Mouse (Mus musculus) kidney, embryonic 14.5 days (tissue): ENCODE results near the gene Tnks1bp1. TPM values are rescaled to one million over a fixed set of nuclear protein-coding genes. Genes with fewer than 3 reads are reported as not detected.

Experiments
- ATAC-seq: fragments of 200-750 bp; cut with Nextera tagmentation; 2 replicates; pipeline ENCODE4 v1.8.0; 2017; ENCODE audit warnings: moderate number of reproducible peaks, mild to moderate bottlenecking, moderate TSS enrichment, moderate library complexity; ENCODE audit not compliant: low FRiP score, low TSS enrichment
- H3K27ac ChIP-seq: fragments of 300-500 bp; sonication (generic); 2 replicates; pipeline ENCODE4 v1.5.1; 2014; ENCODE audit warnings: low read depth, mild to moderate bottlenecking, low read length, moderate library complexity, mixed read lengths
- H3K27me3 ChIP-seq: fragments of 300-500 bp; sonication (generic); 2 replicates; pipeline ENCODE4 v1.6.1; 2014; ENCODE audit warnings: mild to moderate bottlenecking, low read length; ENCODE audit not compliant: control insufficient read depth, insufficient read depth
- H3K36me3 ChIP-seq: fragments of 300-500 bp; sonication (generic); 2 replicates; pipeline ENCODE4 v1.6.1; 2014; ENCODE audit warnings: low read length, mixed read lengths; ENCODE audit not compliant: control insufficient read depth, insufficient read depth
- H3K4me1 ChIP-seq: fragments of 300-500 bp; sonication (generic); 2 replicates; pipeline ENCODE4 v1.6.1; 2014; ENCODE audit warnings: low read length, mixed read lengths; ENCODE audit not compliant: control insufficient read depth, insufficient read depth
- H3K4me2 ChIP-seq: fragments of 300-500 bp; sonication (generic); replicated peaks from 2 replicates; pipeline ENCODE4 v1.6.1; 2014; ENCODE audit warnings: low read depth, mild to moderate bottlenecking, low read length
- H3K4me3 ChIP-seq: fragments of 300-500 bp; sonication (generic); 2 replicates; pipeline ENCODE4 v1.5.1; 2014; ENCODE audit warnings: mild to moderate bottlenecking, low read length
- H3K9ac ChIP-seq: fragments of 300-500 bp; sonication (generic); 2 replicates; pipeline ENCODE4 v1.6.1; 2014; ENCODE audit warnings: low read depth, mild to moderate bottlenecking, low read length, moderate library complexity
- H3K9me3 ChIP-seq: fragments of 300-500 bp; sonication (generic); 2 replicates; pipeline ENCODE4 v1.6.1; 2016; ENCODE audit warnings: low read length; ENCODE audit not compliant: control insufficient read depth
- WGBS: fragments of 180-500 bp; shearing (Covaris S2); extraction: QIAGEN DNeasy Blood & Tissue Kit; methylation state at CpG from one replicate; pipeline ENCODE4 v1.1.7; 2014; 5-methylcytosine and 5-hydroxymethylcytosine counted together
- polyA plus RNA-seq: library from polyadenylated mRNA; unstranded; fragments of >200 nt; fragmentation: Nextera tagmentation; extraction: Ambion mirVana; gene quantifications from 2 replicates; pipeline ENCODE4 v1.2.1, GENCODE M21; 2014

Tnks1bp1 gene
- polyA plus RNA-seq, 1 experiment from 2014 or later = 8.1 TPM

GRCm38 (mm10) chr2:85012679-85013078 is 35.1 kb upstream of the Tnks1bp1 start:
- H3K9me3 ChIP-seq = no peaks in the 10 kb centered on the region
- ATAC-seq = 0 out of 2 replicates have a peak, but pooled peaks have one; percentile 7
- WGBS = 81% methylated on average over 14 of the region's 14 CpGs

GRCm38 (mm10) chr2:85013826-85014587 is 33.8 kb upstream of the Tnks1bp1 start:
- no peaks in the 10 kb centered on the region for H3K9me3 ChIP-seq
- no peak for ATAC-seq
- no peak overlapping the region for H3K9ac ChIP-seq
- H3K36me3 ChIP-seq = no peaks in the 10 kb centered on the region
- no peak overlapping the region for H3K4me3 ChIP-seq
- H3K27me3 ChIP-seq = no peaks in the 10 kb centered on the region
- H3K4me2 ChIP-seq = no peak overlapping the region
- no peak overlapping the region for H3K27ac ChIP-seq
- peaks cover 3% of the 10 kb centered on the region; the same call in 1 of the 2 replicates for H3K4me1 ChIP-seq
- WGBS = 75% methylated on average over 5 of the region's 5 CpGs

More at GRCm38 (mm10) chr2:85012679-85013078, 35.1 kb upstream of the Tnks1bp1 start:
- no peaks in the 10 kb centered on the region for H3K36me3 ChIP-seq
- H3K4me2 ChIP-seq = no peak overlapping the region
- H3K27ac ChIP-seq = no peak overlapping the region
- H3K4me3 ChIP-seq = no peak overlapping the region
- H3K9ac ChIP-seq = no peak overlapping the region
- no peaks in the 10 kb centered on the region for H3K27me3 ChIP-seq
- H3K4me1 ChIP-seq = peaks cover 3% of the 10 kb centered on the region; the same call in 1 of the 2 replicates

GRCm38 (mm10) chr2:85014588-85014982 is 33.2 kb upstream of the Tnks1bp1 start:
- Histone ChIP-seq H3K4me1 (peaks cover 3% of the 10 kb centered on the region; the same call in 1 of the 2 replicates), H3K27ac (no peak overlapping the region), H3K36me3 (no peaks in the 10 kb centered on the region), H3K4me3 (no peak overlapping the region), H3K27me3 (no peaks in the 10 kb centered on the region), H3K9me3 (no peaks in the 10 kb centered on the region), H3K9ac (no peak overlapping the region), H3K4me2 (no peak overlapping the region)
- WGBS = 26% methylated on average over 3 of the region's 3 CpGs
- ATAC-seq = no peak

- Histone ChIP-seq H3K9me3 (no peaks in the 10 kb centered on the region), H3K36me3 (no peaks in the 10 kb centered on the region), H3K4me1 (no peaks in the 10 kb centered on the region), H3K9ac (no peak overlapping the region), H3K27ac (no peak overlapping the region), H3K27me3 (no peaks in the 10 kb centered on the region), H3K4me3 (no peak overlapping the region), H3K4me2 (no peak overlapping the region)
- no peak for ATAC-seq
- 12% methylated on average over 4 of the region's 4 CpGs for WGBS
Measured at GRCm38 (mm10) chr2:85022043-85022442, 25.8 kb upstream of the Tnks1bp1 start.

GRCm38 (mm10) chr2:85026178-85026577 is 21.6 kb upstream of the Tnks1bp1 start:
- H3K9me3 ChIP-seq = no peaks in the 10 kb centered on the region
- no peaks in the 10 kb centered on the region for H3K36me3 ChIP-seq
- no peak overlapping the region for H3K4me3 ChIP-seq
- no peak; the same call in 1 of the 2 replicates for ATAC-seq
- H3K4me1 ChIP-seq = no peaks in the 10 kb centered on the region
- WGBS = 81% methylated on average over 3 of the region's 3 CpGs
- H3K4me2 ChIP-seq = no peak overlapping the region
- no peak overlapping the region for H3K27ac ChIP-seq
- no peak overlapping the region for H3K9ac ChIP-seq
- no peaks in the 10 kb centered on the region for H3K27me3 ChIP-seq

- Histone ChIP-seq H3K9me3 (no peaks in the 10 kb centered on the region), H3K36me3 (no peaks in the 10 kb centered on the region), H3K9ac (no peak overlapping the region), H3K4me2 (no peak overlapping the region), H3K27ac (no peak overlapping the region), H3K4me1 (no peaks in the 10 kb centered on the region), H3K27me3 (no peaks in the 10 kb centered on the region), H3K4me3 (no peak overlapping the region)
- ATAC-seq = no peak
- WGBS = 76% methylated on average over 5 of the region's 5 CpGs
Measured at GRCm38 (mm10) chr2:85027281-85027680, 20.5 kb upstream of the Tnks1bp1 start.

GRCm38 (mm10) chr2:85029897-85030296 is 17.9 kb upstream of the Tnks1bp1 start:
- Histone ChIP-seq H3K9ac (no peak overlapping the region), H3K4me1 (no peaks in the 10 kb centered on the region), H3K4me2 (no peak overlapping the region), H3K27ac (no peak overlapping the region), H3K27me3 (no peaks in the 10 kb centered on the region), H3K36me3 (no peaks in the 10 kb centered on the region), H3K4me3 (no peak overlapping the region), H3K9me3 (no peaks in the 10 kb centered on the region)
- ATAC-seq = no peak
- 30% methylated on average over 6 of the region's 6 CpGs for WGBS

- Histone ChIP-seq H3K4me3 (no peak overlapping the region), H3K36me3 (no peaks in the 10 kb centered on the region), H3K9me3 (no peaks in the 10 kb centered on the region), H3K4me1 (no peaks in the 10 kb centered on the region), H3K9ac (no peak overlapping the region), H3K4me2 (no peak overlapping the region), H3K27ac (no peak overlapping the region), H3K27me3 (no peaks in the 10 kb centered on the region)
- ATAC-seq = no peak
- 62% methylated on average over 6 of the region's 6 CpGs for WGBS
Measured at GRCm38 (mm10) chr2:85030989-85031388, 16.8 kb upstream of the Tnks1bp1 start.

GRCm38 (mm10) chr2:85033121-85033520 is 14.7 kb upstream of the Tnks1bp1 start:
- H3K9me3 ChIP-seq = no peaks in the 10 kb centered on the region
- 0 out of 2 replicates have a peak, but pooled peaks cover 2% of the 10 kb centered on the region for H3K4me1 ChIP-seq
- H3K9ac ChIP-seq = no peak overlapping the region
- no peak overlapping the region for H3K4me2 ChIP-seq
- WGBS = 79% methylated on average over 2 of the region's 2 CpGs
- no peaks in the 10 kb centered on the region for H3K36me3 ChIP-seq
- H3K4me3 ChIP-seq = no peak overlapping the region
- no peak overlapping the region for H3K27ac ChIP-seq
- ATAC-seq = no peak
- no peaks in the 10 kb centered on the region for H3K27me3 ChIP-seq
